Mouse (Mus musculus) neural tube, embryonic 15.5 days (tissue): ENCODE results near the gene Ak7. TPM values are rescaled to one million over a fixed set of nuclear protein-coding genes. Genes with fewer than 3 reads are reported as not detected.

Experiments used
- ATAC-seq: fragments of 200-750 bp; cut with Nextera tagmentation; 2 replicates; pipeline ENCODE4 v1.8.0; 2017; ENCODE audit warnings: mild to moderate bottlenecking, moderate TSS enrichment, moderate library complexity; ENCODE audit not compliant: low FRiP score
- H3K27ac ChIP-seq: fragments of 300-500 bp; sonication (generic); replicated peaks from 2 replicates; pipeline ENCODE4 v1.5.1; 2015; ENCODE audit warnings: mild to moderate bottlenecking, inconsistent platforms
- H3K27me3 ChIP-seq: fragments of 300-500 bp; sonication (generic); replicated peaks from 2 replicates; pipeline ENCODE4 v1.6.1; 2015; ENCODE audit warnings: inconsistent platforms
- H3K36me3 ChIP-seq: fragments of 300-500 bp; sonication (generic); 2 replicates; pipeline ENCODE4 v1.6.1; 2015; ENCODE audit warnings: inconsistent platforms
- H3K4me1 ChIP-seq: fragments of 300-500 bp; sonication (generic); 2 replicates; pipeline ENCODE4 v1.6.1; 2015; ENCODE audit warnings: inconsistent platforms
- H3K4me2 ChIP-seq: fragments of 300-500 bp; sonication (generic); 2 replicates; pipeline ENCODE4 v1.6.1; 2015; ENCODE audit warnings: inconsistent platforms, mild to moderate bottlenecking, moderate library complexity
- H3K4me3 ChIP-seq: fragments of 300-500 bp; sonication (generic); replicated peaks from 2 replicates; pipeline ENCODE4 v1.5.1; 2015; ENCODE audit warnings: mild to moderate bottlenecking, inconsistent platforms
- H3K9ac ChIP-seq: fragments of 300-500 bp; sonication (generic); replicated peaks from 2 replicates; pipeline ENCODE4 v1.6.1; 2015; ENCODE audit warnings: mild to moderate bottlenecking, inconsistent platforms
- H3K9me3 ChIP-seq: fragments of 300-500 bp; sonication (generic); replicated peaks from 2 replicates; pipeline ENCODE4 v1.6.1; 2016; ENCODE audit warnings: inconsistent platforms
- WGBS: fragments of 180-500 bp; shearing (Covaris S2); methylation state at CpG from one replicate; pipeline ENCODE4 v1.1.7; 2015; ENCODE audit warnings: mixed read lengths; 5-methylcytosine and 5-hydroxymethylcytosine counted together
- polyA plus RNA-seq: library from polyadenylated mRNA; unstranded; fragments of >200 nt; fragmentation: Nextera tagmentation; extraction: Ambion mirVana; gene quantifications from 2 replicates; pipeline ENCODE4 v1.2.1, GENCODE M21; 2015

Gene Ak7
- polyA plus RNA-seq, 1 experiment from 2014 or later: 1.7 TPM

- Histone ChIP-seq H3K4me2 (no peak overlapping the region), H3K4me3 (no peak overlapping the region), H3K36me3 (peaks cover 29% of the 10 kb centered on the region), H3K4me1 (0 out of 2 replicates have a peak, but pooled peaks cover 3% of the 10 kb centered on the region), H3K9ac (no peak overlapping the region), H3K27ac (no peak overlapping the region), H3K9me3 (no peaks in the 10 kb centered on the region), H3K27me3 (no peaks in the 10 kb centered on the region)
- no peak for ATAC-seq
- WGBS: 82% methylated on average over 7 of the region's 7 CpGs
Observed at GRCm38 (mm10) chr12:105695848-105696247, 9.9 kb upstream of the Ak7 start.

GRCm38 (mm10) chr12:105697104-105697780 lies 8.5 kb upstream of the Ak7 start:
- no peak for ATAC-seq
- H3K36me3 ChIP-seq: peaks cover 34% of the 10 kb centered on the region
- H3K9ac ChIP-seq: no peak overlapping the region
- no peaks in the 10 kb centered on the region for H3K9me3 ChIP-seq
- H3K27me3 ChIP-seq: no peaks in the 10 kb centered on the region
- H3K4me1 ChIP-seq: 0 out of 2 replicates have a peak, but pooled peaks cover 3% of the 10 kb centered on the region
- no peak overlapping the region for H3K4me3 ChIP-seq
- H3K27ac ChIP-seq: no peak overlapping the region
- H3K4me2 ChIP-seq: no peak overlapping the region
- 81% methylated on average over 8 of the region's 8 CpGs for WGBS

GRCm38 (mm10) chr12:105700433-105700832 lies 5.3 kb upstream of the Ak7 start:
- H3K4me1 ChIP-seq: 0 out of 2 replicates have a peak, but pooled peaks cover 3% of the 10 kb centered on the region
- H3K9me3 ChIP-seq: no peaks in the 10 kb centered on the region
- no peak overlapping the region for H3K4me2 ChIP-seq
- H3K4me3 ChIP-seq: no peak overlapping the region
- H3K27ac ChIP-seq: no peak overlapping the region
- H3K27me3 ChIP-seq: no peaks in the 10 kb centered on the region
- H3K9ac ChIP-seq: no peak overlapping the region
- no peak for ATAC-seq
- WGBS: 90% methylated on average over 12 of the region's 12 CpGs
- H3K36me3 ChIP-seq: peaks cover 24% of the 10 kb centered on the region

GRCm38 (mm10) chr12:105718616-105719015 lies 12.8 kb downstream of the Ak7 start:
- H3K9me3 ChIP-seq: no peaks in the 10 kb centered on the region
- no peaks in the 10 kb centered on the region for H3K36me3 ChIP-seq
- ATAC-seq: no peak
- peak overlapping the region; percentile 30 for H3K4me2 ChIP-seq
- H3K4me1 ChIP-seq: peaks cover 10% of the 10 kb centered on the region
- no peaks in the 10 kb centered on the region for H3K27me3 ChIP-seq
- H3K27ac ChIP-seq: no peak overlapping the region
- H3K9ac ChIP-seq: no peak overlapping the region
- no peak overlapping the region; the same call in 1 of the 2 replicates for H3K4me3 ChIP-seq
- WGBS: 71% methylated on average over 17 of the region's 17 CpGs

- peaks cover 10% of the 10 kb centered on the region for H3K4me1 ChIP-seq
- no peak overlapping the region for H3K4me2 ChIP-seq
- ATAC-seq: no peak
- H3K36me3 ChIP-seq: no peaks in the 10 kb centered on the region
- no peak overlapping the region for H3K27ac ChIP-seq
- no peak overlapping the region for H3K9ac ChIP-seq
- no peaks in the 10 kb centered on the region for H3K9me3 ChIP-seq
- no peaks in the 10 kb centered on the region for H3K27me3 ChIP-seq
- H3K4me3 ChIP-seq: no peak overlapping the region
- 70% methylated on average over 3 of the region's 3 CpGs for WGBS
Observed at GRCm38 (mm10) chr12:105720196-105720595, 14.4 kb downstream of the Ak7 start.

- ATAC-seq: no peak
- Histone ChIP-seq H3K27me3 (no peaks in the 10 kb centered on the region), H3K4me2 (peak overlapping the region; percentile 9; the same call in 1 of the 2 replicates), H3K9ac (no peak overlapping the region), H3K4me1 (peaks cover 10% of the 10 kb centered on the region), H3K36me3 (no peaks in the 10 kb centered on the region), H3K4me3 (no peak overlapping the region), H3K9me3 (no peaks in the 10 kb centered on the region), H3K27ac (peak overlapping the region; percentile 58)
- 36% methylated on average over 14 of the region's 14 CpGs for WGBS
Observed at GRCm38 (mm10) chr12:105721452-105722132, 15.8 kb downstream of the Ak7 start.

- Histone ChIP-seq H3K27ac (no peak overlapping the region), H3K4me2 (no peak overlapping the region), H3K4me1 (peaks cover 10% of the 10 kb centered on the region), H3K4me3 (no peak overlapping the region), H3K27me3 (no peaks in the 10 kb centered on the region), H3K36me3 (no peaks in the 10 kb centered on the region), H3K9me3 (no peaks in the 10 kb centered on the region), H3K9ac (no peak overlapping the region)
- ATAC-seq: peak; percentile 53; the same call in 1 of the 2 replicates
- 3% methylated on average over 5 of the region's 5 CpGs for WGBS
Observed at GRCm38 (mm10) chr12:105722657-105723056, 16.9 kb downstream of the Ak7 start.

- WGBS: 57% methylated on average over 1 of the region's 1 CpGs
- Histone ChIP-seq H3K27me3 (no peaks in the 10 kb centered on the region), H3K27ac (no peak overlapping the region), H3K4me1 (peaks cover 10% of the 10 kb centered on the region), H3K36me3 (no peaks in the 10 kb centered on the region), H3K9me3 (no peaks in the 10 kb centered on the region), H3K9ac (no peak overlapping the region), H3K4me3 (no peak overlapping the region), H3K4me2 (no peak overlapping the region)
- no peak for ATAC-seq
Observed at GRCm38 (mm10) chr12:105724616-105725015, 18.8 kb downstream of the Ak7 start.

- H3K27ac ChIP-seq: no peak overlapping the region
- H3K4me1 ChIP-seq: peaks cover 10% of the 10 kb centered on the region
- H3K9me3 ChIP-seq: no peaks in the 10 kb centered on the region
- H3K4me3 ChIP-seq: no peak overlapping the region
- 84% methylated on average over 13 of the region's 13 CpGs for WGBS
- H3K4me2 ChIP-seq: no peak overlapping the region
- no peaks in the 10 kb centered on the region for H3K27me3 ChIP-seq
- no peak for ATAC-seq
- H3K36me3 ChIP-seq: no peaks in the 10 kb centered on the region
- H3K9ac ChIP-seq: no peak overlapping the region
Observed at GRCm38 (mm10) chr12:105725736-105726135, 20.0 kb downstream of the Ak7 start.

- no peaks in the 10 kb centered on the region for H3K36me3 ChIP-seq
- H3K27ac ChIP-seq: no peak overlapping the region
- H3K4me1 ChIP-seq: no peaks in the 10 kb centered on the region; the same call in 1 of the 2 replicates
- no peaks in the 10 kb centered on the region for H3K9me3 ChIP-seq
- 92% methylated on average over 3 of the region's 3 CpGs for WGBS
- H3K4me2 ChIP-seq: no peak overlapping the region
- no peak overlapping the region for H3K9ac ChIP-seq
- H3K27me3 ChIP-seq: no peaks in the 10 kb centered on the region
- no peak overlapping the region for H3K4me3 ChIP-seq
- no peak for ATAC-seq
Observed at GRCm38 (mm10) chr12:105727268-105727667, 21.5 kb downstream of the Ak7 start.

GRCm38 (mm10) chr12:105727964-105728363 lies 22.2 kb downstream of the Ak7 start:
- no peak overlapping the region for H3K4me3 ChIP-seq
- H3K4me1 ChIP-seq: no peaks in the 10 kb centered on the region
- H3K9ac ChIP-seq: no peak overlapping the region
- no peak overlapping the region for H3K27ac ChIP-seq
- H3K9me3 ChIP-seq: no peaks in the 10 kb centered on the region
- no peak; the same call in 1 of the 2 replicates for ATAC-seq
- no peak overlapping the region for H3K4me2 ChIP-seq
- no peaks in the 10 kb centered on the region for H3K27me3 ChIP-seq
- no peaks in the 10 kb centered on the region for H3K36me3 ChIP-seq
- WGBS: 26% methylated on average over 8 of the region's 8 CpGs

GRCm38 (mm10) chr12:105730851-105731460 lies 25.2 kb downstream of the Ak7 start:
- 84% methylated on average over 6 of the region's 6 CpGs for WGBS
- no peaks in the 10 kb centered on the region for H3K27me3 ChIP-seq
- H3K4me2 ChIP-seq: no peak overlapping the region
- no peak overlapping the region for H3K27ac ChIP-seq
- no peak overlapping the region for H3K9ac ChIP-seq
- no peak overlapping the region for H3K4me3 ChIP-seq
- ATAC-seq: no peak
- no peaks in the 10 kb centered on the region for H3K4me1 ChIP-seq
- H3K36me3 ChIP-seq: no peaks in the 10 kb centered on the region
- H3K9me3 ChIP-seq: no peaks in the 10 kb centered on the region
